Mouse (Mus musculus) testis, adult 2 months (tissue): ENCODE measurements around the gene Rhov.

Experiments
- CTCF ChIP-seq: fragments of 200-500 bp; IDR thresholded peaks from 2 replicates; pipeline ENCODE4 v1.5.1; 2012; ENCODE audit warnings: low read depth, mild to moderate bottlenecking, inconsistent platforms, low read length, moderate library complexity; ENCODE audit not compliant: control insufficient read depth, insufficient read depth, insufficient replicate concordance
- POLR2A ChIP-seq: fragments of 200-500 bp; IDR thresholded peaks from 2 replicates; pipeline ENCODE4 v1.6.1; 2012; ENCODE audit warnings: low read depth, mild to moderate bottlenecking, inconsistent platforms, low read length, moderate library complexity; ENCODE audit not compliant: control insufficient read depth

DNA sequence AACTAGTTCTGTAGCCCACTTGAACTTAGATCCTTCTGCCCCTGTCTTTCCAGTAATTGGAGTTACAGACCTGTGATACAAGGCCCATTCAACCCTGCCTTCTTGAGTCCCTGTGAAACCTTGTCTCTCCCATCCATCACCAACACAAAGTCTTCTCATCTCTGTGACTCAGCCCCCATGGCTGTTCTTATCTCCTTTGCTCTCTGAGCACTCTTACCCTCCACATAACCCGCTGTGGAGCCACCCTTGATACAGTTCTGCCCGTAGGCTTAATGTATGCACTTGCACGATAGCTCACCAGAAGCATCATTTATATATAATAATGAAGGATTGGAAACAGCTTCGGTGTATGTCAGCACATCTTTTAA lies 30.3 kb downstream of the Rhov start:
- TF ChIP-seq CTCF: no peak
- TF ChIP-seq POLR2A: no peak
